Mouse (Mus musculus) forebrain, embryonic 14.5 days (tissue): ENCODE data around the gene Cd34. TPM values are rescaled to one million over a fixed set of nuclear protein-coding genes. Genes with fewer than 3 reads are reported as not detected.
A peak's percentile ranks its signal among the peaks of the same experiment; 100 is the strongest.

Experiments used
- ATAC-seq: fragments of 200-750 bp; cut with Nextera tagmentation; 2 replicates; pipeline ENCODE4 v1.8.0; 2017; ENCODE audit warnings: mild to moderate bottlenecking, moderate library complexity
- DNase-seq: peaks from one replicate; pipeline ENCODE4 v3.0.0-alpha.2; 2015; ENCODE audit warnings: low spot score
- H3K27ac ChIP-seq: fragments of 300-500 bp; sonication (generic); 2 replicates; pipeline ENCODE4 v1.5.1; 2014; ENCODE audit warnings: low read depth, mild to moderate bottlenecking, control low read depth, low read length, moderate library complexity
- H3K27me3 ChIP-seq: fragments of 300-500 bp; sonication (generic); replicated peaks from 2 replicates; pipeline ENCODE4 v1.6.1; 2014; ENCODE audit warnings: low read length, control low read depth, mixed read lengths; ENCODE audit not compliant: control insufficient read depth, insufficient read depth
- H3K36me3 ChIP-seq: fragments of 300-500 bp; sonication (generic); 2 replicates; pipeline ENCODE4 v1.6.1; 2014; ENCODE audit warnings: low read length, control low read depth; ENCODE audit not compliant: control insufficient read depth, insufficient read depth
- H3K4me1 ChIP-seq: fragments of 300-500 bp; sonication (generic); 2 replicates; pipeline ENCODE4 v1.6.1; 2014; ENCODE audit warnings: antibody characterized with exemption, low read length, control low read depth; ENCODE audit not compliant: control insufficient read depth, insufficient read depth
- H3K4me2 ChIP-seq: fragments of 300-500 bp; sonication (generic); 2 replicates; pipeline ENCODE4 v1.6.1; 2014; ENCODE audit warnings: mild to moderate bottlenecking, control low read depth, low read length
- H3K4me3 ChIP-seq: fragments of 300-500 bp; sonication (generic); 2 replicates; pipeline ENCODE4 v1.5.1; 2014; ENCODE audit warnings: low read depth, low read length, control low read depth
- H3K9ac ChIP-seq: fragments of 300-500 bp; sonication (generic); 2 replicates; pipeline ENCODE4 v1.6.1; 2014; ENCODE audit warnings: mild to moderate bottlenecking, low read length, control low read depth, moderate library complexity
- H3K9me3 ChIP-seq: fragments of 300-500 bp; sonication (generic); replicated peaks from 2 replicates; pipeline ENCODE4 v1.6.1; 2016; ENCODE audit warnings: low read length, control low read depth, mixed read lengths; ENCODE audit not compliant: control insufficient read depth
- WGBS: fragments of 180-500 bp; shearing (Covaris S2); extraction: QIAGEN DNeasy Blood & Tissue Kit; methylation state at CpG from one replicate; pipeline ENCODE4 v1.1.7; 2014; 5-methylcytosine and 5-hydroxymethylcytosine counted together
- polyA plus RNA-seq: library from polyadenylated mRNA; unstranded; fragments of >200 nt; fragmentation: Nextera tagmentation; extraction: Ambion mirVana; gene quantifications from 2 replicates; pipeline ENCODE4 v1.2.1, GENCODE M21; 2014

Gene Cd34
- polyA plus RNA-seq, 1 experiment from 2014 or later, result 36.9 TPM

- Histone ChIP-seq H3K9me3 (no peaks in the 10 kb centered on the region), H3K4me1 (no peaks in the 10 kb centered on the region), H3K36me3 (no peaks in the 10 kb centered on the region), H3K4me2 (no peak overlapping the region), H3K4me3 (no peak overlapping the region), H3K27me3 (no peaks in the 10 kb centered on the region), H3K27ac (no peak overlapping the region), H3K9ac (no peak overlapping the region)
- WGBS, result 83% methylated on average over 1 of the region's 1 CpGs
- DNase-seq (peak; percentile 50), ATAC-seq (no peak)
Observed at GRCm38 (mm10) chr1:194929972-194930355, 8.7 kb upstream of the Cd34 start.

DNA sequence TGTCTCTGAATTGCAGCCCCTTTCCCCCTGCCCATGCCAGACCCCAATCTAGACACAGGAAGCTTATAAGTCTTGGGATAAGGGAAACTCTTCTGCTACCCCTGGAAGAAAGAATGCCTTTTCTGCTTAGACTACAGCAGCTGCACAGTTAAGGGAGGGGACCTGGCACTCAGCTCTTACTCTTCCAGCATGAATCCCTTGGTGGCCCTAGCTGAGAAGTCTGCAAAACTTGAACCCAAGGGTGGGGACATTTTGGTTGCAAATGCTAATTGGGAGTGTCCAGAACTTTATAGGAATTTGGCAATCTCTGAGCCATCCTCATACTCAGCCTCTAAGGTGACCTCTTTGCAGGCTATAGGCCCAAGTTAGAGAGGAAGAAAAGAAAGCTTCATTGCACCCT lies 7.9 kb upstream of the Cd34 start:
- H3K9ac ChIP-seq, result no peak overlapping the region
- no peaks in the 10 kb centered on the region for H3K27me3 ChIP-seq
- H3K27ac ChIP-seq, result no peak overlapping the region
- no peak for ATAC-seq
- H3K4me3 ChIP-seq, result no peak overlapping the region
- no peaks in the 10 kb centered on the region for H3K9me3 ChIP-seq
- no peak overlapping the region for H3K4me2 ChIP-seq
- H3K4me1 ChIP-seq, result no peaks in the 10 kb centered on the region
- no peak for DNase-seq
- no peaks in the 10 kb centered on the region for H3K36me3 ChIP-seq

- H3K27me3 ChIP-seq, result peaks cover 12% of the 10 kb centered on the region
- 34% methylated on average over 1 of the region's 1 CpGs for WGBS
Observed at GRCm38 (mm10) chr1:194935351-194935750, 3.3 kb upstream of the Cd34 start.

GRCm38 (mm10) chr1:194941528-194941927 lies 2.9 kb downstream of the Cd34 start:
- peaks cover 12% of the 10 kb centered on the region for H3K27me3 ChIP-seq
- no peak overlapping the region for H3K9ac ChIP-seq
- no peak for DNase-seq
- no peaks in the 10 kb centered on the region for H3K36me3 ChIP-seq
- no peak overlapping the region for H3K4me2 ChIP-seq
- H3K27ac ChIP-seq, result no peak overlapping the region
- no peak overlapping the region for H3K4me3 ChIP-seq
- no peaks in the 10 kb centered on the region for H3K4me1 ChIP-seq
- no peaks in the 10 kb centered on the region for H3K9me3 ChIP-seq
- ATAC-seq, result no peak

More at GRCm38 (mm10) chr1:194935351-194935750, 3.3 kb upstream of the Cd34 start:
- ATAC-seq (no peak), DNase-seq (no peak)
- no peak overlapping the region for H3K4me2 ChIP-seq
- no peaks in the 10 kb centered on the region for H3K4me1 ChIP-seq
- H3K9ac ChIP-seq, result no peak overlapping the region
- H3K4me3 ChIP-seq, result no peak overlapping the region
- H3K9me3 ChIP-seq, result no peaks in the 10 kb centered on the region
- no peak overlapping the region for H3K27ac ChIP-seq
- no peaks in the 10 kb centered on the region for H3K36me3 ChIP-seq

DNA sequence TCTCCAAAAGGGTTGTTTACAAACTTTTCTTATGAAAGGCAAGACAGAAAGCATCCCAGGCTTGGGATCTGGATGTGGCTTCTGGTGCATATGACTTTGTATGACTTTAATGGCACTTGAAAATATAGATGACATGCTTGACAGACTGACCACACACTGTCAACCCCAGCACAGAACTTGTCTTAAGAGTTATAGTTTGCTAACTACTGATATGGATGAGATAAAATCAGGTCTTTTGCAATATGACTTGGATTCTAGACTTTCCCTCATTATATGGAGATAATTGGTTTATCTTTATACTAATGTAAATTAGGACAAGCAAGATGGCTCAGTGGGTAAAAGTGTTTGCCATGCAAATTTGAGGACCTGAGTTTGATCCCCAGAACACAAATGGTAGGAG lies 4.3 kb downstream of the Cd34 start:
- peaks cover 12% of the 10 kb centered on the region for H3K27me3 ChIP-seq
- no peak overlapping the region for H3K9ac ChIP-seq
- DNase-seq (no peak), ATAC-seq (no peak)
- no peaks in the 10 kb centered on the region for H3K36me3 ChIP-seq
- no peaks in the 10 kb centered on the region for H3K4me1 ChIP-seq
- H3K4me3 ChIP-seq, result no peak overlapping the region
- H3K4me2 ChIP-seq, result no peak overlapping the region
- no peak overlapping the region for H3K27ac ChIP-seq
- H3K9me3 ChIP-seq, result no peaks in the 10 kb centered on the region

- Histone ChIP-seq H3K27me3 (peaks cover 12% of the 10 kb centered on the region), H3K36me3 (no peaks in the 10 kb centered on the region), H3K4me2 (no peak overlapping the region), H3K4me1 (no peaks in the 10 kb centered on the region), H3K4me3 (no peak overlapping the region), H3K9me3 (no peaks in the 10 kb centered on the region), H3K9ac (no peak overlapping the region), H3K27ac (no peak overlapping the region)
- WGBS, result 87% methylated on average over 5 of the region's 5 CpGs
- no peak for ATAC-seq
- DNase-seq, result no peak
Observed at GRCm38 (mm10) chr1:194943485-194943884, 4.9 kb downstream of the Cd34 start.

DNA sequence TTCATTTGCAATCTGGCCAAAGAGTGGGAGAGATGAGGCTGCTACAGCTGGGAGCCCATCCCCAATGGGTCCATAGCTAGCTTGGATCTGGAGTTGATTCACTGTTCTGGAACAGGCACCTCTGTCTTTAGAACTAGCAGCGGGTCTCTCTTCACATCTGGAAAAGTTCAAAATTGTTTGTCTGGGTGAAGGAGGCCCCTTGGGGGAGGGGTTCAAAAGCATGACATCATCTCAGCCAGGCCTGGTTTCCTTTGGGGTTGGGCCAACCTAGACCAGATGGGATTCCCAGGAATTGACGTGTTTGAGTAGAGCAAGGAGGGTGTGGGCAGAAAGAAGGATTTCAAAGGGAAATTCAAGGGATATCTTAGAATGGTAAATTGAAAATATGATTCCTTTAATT lies 6.8 kb downstream of the Cd34 start:
- Histone ChIP-seq H3K27me3 (no peaks in the 10 kb centered on the region), H3K4me1 (no peaks in the 10 kb centered on the region), H3K9ac (no peak overlapping the region), H3K36me3 (no peaks in the 10 kb centered on the region), H3K27ac (no peak overlapping the region), H3K4me3 (no peak overlapping the region), H3K4me2 (no peak overlapping the region), H3K9me3 (no peaks in the 10 kb centered on the region)
- DNase-seq (no peak), ATAC-seq (no peak)
- WGBS, result 59% methylated on average over 2 of the region's 2 CpGs

GRCm38 (mm10) chr1:194946467-194946866 lies 7.8 kb downstream of the Cd34 start:
- Histone ChIP-seq H3K27me3 (no peaks in the 10 kb centered on the region), H3K4me1 (no peaks in the 10 kb centered on the region), H3K36me3 (no peaks in the 10 kb centered on the region), H3K9ac (no peak overlapping the region), H3K4me2 (no peak overlapping the region), H3K9me3 (no peaks in the 10 kb centered on the region), H3K4me3 (no peak overlapping the region), H3K27ac (no peak overlapping the region)
- 92% methylated on average over 1 of the region's 1 CpGs for WGBS
- DNase-seq (no peak), ATAC-seq (no peak)

DNA sequence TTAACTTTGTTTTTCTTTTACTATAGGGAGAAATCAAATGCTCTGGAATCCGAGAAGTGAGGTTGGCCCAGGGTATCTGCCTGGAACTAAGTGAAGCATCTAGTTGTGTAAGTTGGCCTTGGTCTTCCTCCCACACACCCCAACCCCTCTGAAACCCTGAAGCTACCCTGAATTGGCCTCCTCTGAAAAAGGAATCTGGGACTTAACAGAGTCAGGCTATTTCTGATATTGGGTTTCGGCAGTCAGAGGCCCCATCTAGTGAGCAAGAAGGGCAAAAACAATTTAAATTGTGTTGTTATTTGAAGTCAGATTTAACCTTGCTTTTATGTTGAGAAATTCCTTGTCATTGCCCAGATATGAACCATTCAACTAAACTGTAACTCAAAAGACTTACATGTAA lies 12.3 kb downstream of the Cd34 start:
- no peak overlapping the region for H3K4me2 ChIP-seq
- no peak overlapping the region for H3K4me3 ChIP-seq
- H3K9me3 ChIP-seq, result no peaks in the 10 kb centered on the region
- no peaks in the 10 kb centered on the region for H3K4me1 ChIP-seq
- H3K27me3 ChIP-seq, result no peaks in the 10 kb centered on the region
- WGBS, result 72% methylated on average over 2 of the region's 2 CpGs
- ATAC-seq (no peak), DNase-seq (peak; percentile 30)
- no peak overlapping the region for H3K27ac ChIP-seq
- H3K36me3 ChIP-seq, result no peaks in the 10 kb centered on the region
- H3K9ac ChIP-seq, result no peak overlapping the region

GRCm38 (mm10) chr1:194952891-194953290 lies 14.3 kb downstream of the Cd34 start:
- Histone ChIP-seq H3K4me3 (no peak overlapping the region), H3K4me1 (no peaks in the 10 kb centered on the region), H3K4me2 (no peak overlapping the region), H3K36me3 (no peaks in the 10 kb centered on the region), H3K27ac (no peak overlapping the region), H3K9me3 (no peaks in the 10 kb centered on the region), H3K9ac (no peak overlapping the region), H3K27me3 (no peaks in the 10 kb centered on the region)
- ATAC-seq (no peak), DNase-seq (no peak)
- WGBS, result 88% methylated on average over 1 of the region's 1 CpGs
